Mouse (Mus musculus) hindbrain, embryonic 12.5 days (tissue): ENCODE data around the gene Lrrtm4. TPM values are rescaled to one million over a fixed set of nuclear protein-coding genes. Genes with fewer than 3 reads are reported as not detected.
A peak's percentile ranks its signal among the peaks of the same experiment; 100 is the strongest.

Experiments used
- ATAC-seq: fragments of 200-750 bp; cut with Nextera tagmentation; 2 replicates; pipeline ENCODE4 v1.8.0; 2017; ENCODE audit warnings: moderate TSS enrichment; ENCODE audit not compliant: low FRiP score
- H3K27ac ChIP-seq: fragments of 300-500 bp; sonication (generic); 2 replicates; pipeline ENCODE4 v1.5.1; 2016; ENCODE audit warnings: mild to moderate bottlenecking
- H3K27me3 ChIP-seq: fragments of 300-500 bp; sonication (generic); 2 replicates; pipeline ENCODE4 v1.6.1; 2016; ENCODE audit warnings: mild to moderate bottlenecking
- H3K36me3 ChIP-seq: fragments of 300-500 bp; sonication (generic); 2 replicates; pipeline ENCODE4 v1.6.1; 2016; ENCODE audit warnings: mild to moderate bottlenecking
- H3K4me1 ChIP-seq: fragments of 300-500 bp; sonication (generic); 2 replicates; pipeline ENCODE4 v1.6.1; 2016
- H3K4me2 ChIP-seq: fragments of 300-500 bp; sonication (generic); replicated peaks from 2 replicates; pipeline ENCODE4 v1.6.1; 2016; ENCODE audit warnings: mild to moderate bottlenecking
- H3K4me3 ChIP-seq: fragments of 300-500 bp; sonication (generic); 2 replicates; pipeline ENCODE4 v1.5.1; 2016; ENCODE audit warnings: mild to moderate bottlenecking
- H3K9ac ChIP-seq: fragments of 300-500 bp; sonication (generic); 2 replicates; pipeline ENCODE4 v1.6.1; 2016; ENCODE audit warnings: mild to moderate bottlenecking, moderate library complexity
- H3K9me3 ChIP-seq: fragments of 300-500 bp; sonication (generic); replicated peaks from 2 replicates; pipeline ENCODE4 v1.6.1; 2016; ENCODE audit warnings: mild to moderate bottlenecking
- WGBS: fragments of 180-500 bp; shearing (Covaris S2); methylation state at CpG from one replicate; pipeline ENCODE4 v1.1.7; 2016; 5-methylcytosine and 5-hydroxymethylcytosine counted together
- polyA plus RNA-seq: library from polyadenylated mRNA; unstranded; fragments of >200 nt; fragmentation: Nextera tagmentation; extraction: Ambion mirVana; gene quantifications from 2 replicates; pipeline ENCODE4 v1.2.1, GENCODE M21; 2016

The Lrrtm4 gene
- polyA plus RNA-seq, 1 experiment from 2014 or later, result 8.3 TPM

DNA sequence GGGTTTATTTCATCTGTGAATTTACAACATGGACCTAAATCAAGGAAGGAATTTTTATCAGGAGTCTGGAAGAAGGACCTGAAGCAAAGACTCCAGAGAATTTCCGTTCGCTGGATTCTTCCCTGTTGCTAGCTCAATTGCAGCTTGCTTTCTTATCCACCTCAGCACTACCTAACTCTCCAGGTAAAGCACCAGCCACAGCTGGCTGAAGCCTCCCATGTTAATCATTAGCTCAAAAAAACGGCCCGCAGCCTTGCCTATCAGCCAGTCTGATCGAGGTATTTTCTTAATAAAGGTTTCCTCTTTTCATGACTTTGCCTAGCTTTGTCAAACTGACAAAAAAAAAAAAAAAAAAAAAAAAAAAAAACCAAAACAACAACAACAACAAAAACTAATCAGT is 805.1 kb downstream of the Lrrtm4 start:
- WGBS, result 91% methylated on average over 5 of the region's 5 CpGs
- H3K4me3 ChIP-seq, result no peak overlapping the region
- ATAC-seq, result no peak
- H3K9ac ChIP-seq, result no peak overlapping the region
- H3K9me3 ChIP-seq, result no peaks in the 10 kb centered on the region
- no peaks in the 10 kb centered on the region for H3K4me1 ChIP-seq
- H3K36me3 ChIP-seq, result no peaks in the 10 kb centered on the region
- H3K4me2 ChIP-seq, result no peak overlapping the region
- no peak overlapping the region for H3K27ac ChIP-seq
- H3K27me3 ChIP-seq, result no peaks in the 10 kb centered on the region

DNA sequence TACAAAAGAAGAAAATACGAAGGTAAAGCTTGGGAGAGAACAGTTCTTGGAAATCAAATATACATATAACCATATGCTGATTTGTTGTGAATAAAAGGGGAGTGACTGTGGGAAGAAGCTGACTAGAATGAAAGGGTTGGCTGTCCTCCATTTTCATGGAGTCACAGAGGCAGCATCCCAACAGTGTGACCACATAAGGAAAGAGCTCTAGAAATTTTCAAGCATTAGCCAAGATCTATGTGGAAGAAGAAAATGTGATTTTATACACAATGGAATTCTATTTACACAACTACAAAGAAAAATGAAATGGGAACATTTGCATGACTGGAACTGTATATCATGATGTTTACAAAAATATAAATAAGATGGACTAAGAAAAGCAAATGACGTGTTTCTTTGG is 821.1 kb downstream of the Lrrtm4 start:
- WGBS, result 86% methylated on average over 2 of the region's 2 CpGs
- Histone ChIP-seq H3K4me2 (no peak overlapping the region), H3K9me3 (no peaks in the 10 kb centered on the region), H3K36me3 (no peaks in the 10 kb centered on the region), H3K4me3 (no peak overlapping the region), H3K27ac (no peak overlapping the region), H3K9ac (no peak overlapping the region), H3K27me3 (no peaks in the 10 kb centered on the region), H3K4me1 (no peaks in the 10 kb centered on the region)
- ATAC-seq, result no peak

GRCm38 (mm10) chr6:80845294-80845693 is 826.6 kb downstream of the Lrrtm4 start:
- H3K9me3 ChIP-seq, result no peaks in the 10 kb centered on the region
- no peaks in the 10 kb centered on the region for H3K4me1 ChIP-seq
- H3K9ac ChIP-seq, result no peak overlapping the region
- peak; percentile 76 for ATAC-seq
- no peak overlapping the region for H3K27ac ChIP-seq
- H3K27me3 ChIP-seq, result no peaks in the 10 kb centered on the region
- H3K36me3 ChIP-seq, result no peaks in the 10 kb centered on the region
- H3K4me2 ChIP-seq, result no peak overlapping the region
- 73% methylated on average over 6 of the region's 6 CpGs for WGBS
- H3K4me3 ChIP-seq, result no peak overlapping the region

DNA sequence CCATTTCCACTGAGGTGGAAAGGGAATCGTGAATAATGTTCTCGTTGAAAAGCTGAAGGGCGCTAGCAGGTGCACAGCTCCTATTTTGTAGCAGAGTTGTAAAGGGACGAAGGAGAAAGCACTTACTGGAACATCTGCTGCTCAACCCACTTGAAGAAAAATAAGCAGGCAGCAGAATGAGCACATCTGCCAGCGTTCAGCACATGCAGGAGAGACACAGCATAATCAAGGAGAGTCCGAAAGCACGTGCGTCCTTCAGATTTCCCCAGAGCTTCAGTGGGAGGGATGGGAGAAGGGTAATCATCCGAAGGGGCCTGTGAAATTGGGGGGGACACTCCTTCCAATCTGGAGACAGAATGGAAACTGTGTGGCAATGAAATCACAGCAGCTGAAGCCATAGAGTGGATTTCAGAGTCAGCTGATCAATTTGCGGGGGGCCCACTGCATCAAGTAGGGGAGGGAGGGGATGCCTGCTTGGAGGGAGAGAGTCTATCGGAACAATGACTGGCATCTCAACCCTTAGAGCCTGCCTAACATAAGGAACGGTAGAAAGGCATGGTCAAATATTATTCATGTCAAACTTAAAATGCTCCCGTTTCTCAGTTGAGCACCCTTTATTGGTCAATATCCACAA is 838.4 kb downstream of the Lrrtm4 start:
- H3K27me3 ChIP-seq, result no peaks in the 10 kb centered on the region
- H3K36me3 ChIP-seq, result no peaks in the 10 kb centered on the region
- H3K9me3 ChIP-seq, result 0 out of 2 replicates have a peak, but pooled peaks cover 4% of the 10 kb centered on the region
- ATAC-seq, result peak; percentile 88
- H3K4me3 ChIP-seq, result no peak overlapping the region
- 57% methylated on average over 13 of the region's 13 CpGs for WGBS
- H3K9ac ChIP-seq, result no peak overlapping the region
- H3K4me1 ChIP-seq, result no peaks in the 10 kb centered on the region
- no peak overlapping the region for H3K27ac ChIP-seq
- H3K4me2 ChIP-seq, result peak overlapping the region; percentile 24; the same call in 1 of the 2 replicates

Other genes with a start within 250 kb of the Lrrtm4 start
- not detected in 2 replicates for gene Gm20594, start 201.0 kb upstream of the Lrrtm4 start, polyA plus RNA-seq